Mouse (Mus musculus) layer of hippocampus, adult 11-12 months (tissue): ENCODE results near the gene Map3k3.

Experiments
- DNase-seq: peaks from one replicate; pipeline ENCODE4 v3.0.0; 2022; ENCODE audit warnings: low spot score

Gene Map3k3

GRCm38 (mm10) chr11:106158081-106158929 lies 73.9 kb downstream of the Map3k3 start:
- DNase-seq = no peak

GRCm38 (mm10) chr11:106158930-106159215 lies 74.5 kb downstream of the Map3k3 start:
- DNase-seq = no peak

GRCm38 (mm10) chr11:106159216-106159920 lies 75.0 kb downstream of the Map3k3 start:
- DNase-seq = peak; percentile 56

GRCm38 (mm10) chr11:106159921-106160840 lies 75.8 kb downstream of the Map3k3 start:
- peak; percentile 86 for DNase-seq

GRCm38 (mm10) chr11:106160841-106161721 lies 76.7 kb downstream of the Map3k3 start, which contains the start of the genes Gm10840 and Limd2:
Gm10840 (plus strand) TSS chr11:106160850.
Limd2 (minus strand) TSS chr11:106160860.
- peak; percentile 88 for DNase-seq

- no peak for DNase-seq
Observed at GRCm38 (mm10) chr11:106162237-106162636, 77.8 kb downstream of the Map3k3 start.

DNA sequence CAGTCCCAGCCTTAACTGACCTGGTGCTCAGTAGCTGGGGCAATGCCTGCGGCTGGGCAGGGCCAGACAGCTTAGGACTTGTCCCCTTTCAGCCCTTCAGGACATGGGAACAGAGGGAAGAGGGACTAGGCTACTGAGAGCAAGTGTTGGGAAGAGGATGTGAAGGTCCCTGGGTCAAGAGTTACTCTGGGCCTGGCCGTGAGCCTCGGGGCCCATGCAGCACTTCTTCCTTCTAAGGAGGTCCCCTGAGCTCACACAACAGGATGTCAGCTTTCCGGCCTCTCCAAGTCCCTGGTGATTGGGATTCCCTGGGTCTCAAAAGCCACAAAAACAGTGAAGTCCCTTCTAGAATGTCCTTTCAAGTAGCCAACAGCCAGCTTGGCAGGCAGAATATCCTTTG lies 79.1 kb downstream of the Map3k3 start:
- no peak for DNase-seq

GRCm38 (mm10) chr11:106164601-106165180 lies 80.3 kb downstream of the Map3k3 start:
- DNase-seq = no peak

- no peak for DNase-seq
Observed at GRCm38 (mm10) chr11:106167435-106167834, 83.0 kb downstream of the Map3k3 start.

GRCm38 (mm10) chr11:106170807-106171206 lies 86.4 kb downstream of the Map3k3 start:
- no peak for DNase-seq

DNA sequence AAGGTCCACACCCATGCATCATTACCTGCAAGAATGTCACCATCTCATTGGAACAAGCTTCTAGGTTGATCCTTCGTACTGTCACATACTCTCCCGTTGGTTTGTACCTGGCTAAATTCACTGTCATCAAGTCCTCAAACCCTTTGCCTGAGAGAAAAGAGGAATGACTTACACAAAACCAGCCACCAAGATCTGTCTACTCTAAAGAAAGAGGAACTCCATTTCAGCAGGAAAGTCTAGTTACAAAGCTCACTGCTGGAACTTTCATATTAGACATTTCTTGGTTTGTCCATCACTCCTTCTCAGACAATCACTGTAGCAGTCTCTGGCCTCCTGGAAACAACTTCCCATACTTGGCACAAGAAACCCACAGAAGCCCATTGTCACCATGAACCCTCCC lies 88.8 kb downstream of the Map3k3 start:
- DNase-seq = no peak

GRCm38 (mm10) chr11:106174372-106174771 lies 90.0 kb downstream of the Map3k3 start:
- no peak for DNase-seq

GRCm38 (mm10) chr11:106175081-106175480 lies 90.7 kb downstream of the Map3k3 start:
- DNase-seq = no peak

DNA sequence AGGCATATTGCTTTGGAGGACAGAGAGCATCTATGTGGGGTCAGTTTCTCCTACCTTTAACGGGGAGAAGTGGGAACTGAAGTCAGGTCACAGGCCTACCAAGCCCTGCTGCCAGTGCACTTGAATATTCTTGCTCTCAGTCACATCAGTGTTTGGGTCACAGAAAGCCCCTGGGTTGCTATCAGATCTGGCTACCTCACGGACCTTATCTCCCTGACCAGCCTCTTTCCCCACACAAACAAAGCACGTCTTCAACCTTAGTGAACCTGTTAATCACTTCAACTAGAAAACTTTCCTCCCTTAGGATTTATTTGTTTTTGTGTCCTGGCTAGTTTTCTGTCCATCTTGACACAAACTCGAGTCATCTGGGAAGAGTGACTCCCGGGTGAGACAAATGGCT lies 92.0 kb downstream of the Map3k3 start:
- no peak for DNase-seq

DNA sequence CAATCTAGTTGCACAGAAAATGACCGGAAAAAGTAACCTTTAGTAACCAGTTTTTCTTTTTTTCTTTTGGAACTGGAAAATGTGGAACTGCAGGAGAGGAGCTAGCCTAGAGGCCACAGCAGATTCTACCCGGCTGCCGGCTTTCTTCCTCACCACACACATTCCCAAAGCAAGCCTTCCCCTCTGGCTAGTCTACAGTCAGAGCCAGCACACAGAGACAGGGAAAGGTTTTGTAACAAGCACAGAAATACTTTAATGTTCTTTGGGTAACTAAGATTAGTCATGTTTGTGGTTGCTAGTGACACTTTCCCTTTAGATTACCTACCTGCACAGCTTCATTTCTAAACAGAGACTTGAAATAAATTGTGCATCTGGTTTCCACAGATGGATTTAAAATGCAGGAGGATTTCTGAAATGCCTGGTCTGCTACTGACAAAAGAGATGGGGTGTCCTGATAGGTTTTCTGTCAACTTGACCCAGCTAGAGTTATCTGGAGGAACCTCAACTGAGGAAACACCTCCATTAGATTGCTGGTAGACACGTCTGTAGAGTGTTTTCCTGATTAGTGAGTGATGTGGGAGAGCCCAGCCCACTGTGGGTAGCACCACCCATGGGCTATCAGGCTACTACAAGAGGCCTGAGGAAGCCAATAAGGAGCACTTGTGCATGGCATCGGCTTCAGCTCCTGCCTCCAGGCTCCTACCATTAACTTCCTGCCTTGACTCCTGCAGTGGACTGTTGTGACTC lies 93.8 kb downstream of the Map3k3 start:
- DNase-seq = no peak

DNA sequence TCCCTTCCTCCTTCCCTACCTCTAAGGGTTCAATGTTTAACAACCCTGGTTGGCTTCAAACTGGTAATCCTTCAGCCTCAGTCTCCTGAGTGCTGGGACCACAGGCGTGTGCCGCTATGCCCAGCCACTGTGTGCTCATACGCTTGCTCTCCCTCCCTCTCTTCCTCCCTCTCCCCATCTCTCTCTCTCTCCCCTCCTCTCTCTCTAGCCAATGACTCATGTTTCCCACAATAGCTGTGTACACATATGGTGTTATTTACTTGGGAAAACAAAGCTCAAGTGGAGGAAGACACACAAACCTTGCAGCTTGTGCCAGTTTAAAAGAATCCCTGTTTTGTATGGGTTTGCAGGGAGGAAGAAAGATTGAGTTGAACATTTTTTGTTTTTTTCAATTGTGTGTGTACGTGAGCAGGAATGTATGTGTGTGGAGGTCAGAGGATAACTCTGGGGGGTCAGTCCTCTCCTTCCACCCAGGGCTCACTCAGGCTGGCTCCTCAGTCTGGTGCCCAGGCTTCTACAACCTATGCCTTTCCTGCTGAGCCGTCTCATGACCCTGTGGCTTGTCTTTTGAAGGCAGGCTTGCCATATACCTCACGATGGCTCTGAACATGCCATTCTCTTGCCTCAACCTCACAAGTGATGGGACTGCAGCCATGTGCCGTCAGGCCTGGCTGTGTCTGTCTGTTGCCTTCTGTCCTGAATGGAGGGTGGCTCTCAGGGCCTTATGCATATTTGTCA lies 95.5 kb downstream of the Map3k3 start:
- no peak for DNase-seq

DNA sequence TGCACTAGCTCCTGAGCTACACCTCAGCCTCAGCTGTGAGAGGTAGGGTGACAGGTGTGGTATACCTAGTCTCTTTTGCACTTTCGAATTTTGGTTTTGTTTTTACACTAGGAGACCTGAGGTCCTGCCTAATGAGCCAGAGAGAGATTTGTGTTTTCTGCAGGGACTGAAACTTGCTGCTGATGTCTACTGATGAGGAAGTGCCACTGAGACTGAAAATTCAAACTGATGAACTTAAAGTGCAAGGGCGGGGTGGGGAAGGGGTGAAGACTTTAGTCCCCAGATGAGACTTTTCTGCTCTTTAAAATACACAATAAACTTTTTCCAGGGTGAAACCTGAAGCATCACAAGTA lies 96.0 kb downstream of the Map3k3 start:
- no peak for DNase-seq

- no peak for DNase-seq
Observed at GRCm38 (mm10) chr11:106187326-106187725, 102.9 kb downstream of the Map3k3 start.

GRCm38 (mm10) chr11:106191716-106192115 lies 107.3 kb downstream of the Map3k3 start:
- no peak for DNase-seq

- DNase-seq = no peak
Observed at GRCm38 (mm10) chr11:106192241-106192640, 107.8 kb downstream of the Map3k3 start.
